Mouse (Mus musculus) E14TG2a.4 (cell line): Measurements from ENCODE around the gene Dagla.

Source experiments
- CTCF ChIP-seq: conservative IDR thresholded peaks from 2 replicates; pipeline ENCODE4 v1.5.1; 2014; ENCODE audit warnings: low read length
- NANOG ChIP-seq: IDR thresholded peaks from 2 replicates; pipeline ENCODE4 v1.6.1; 2014; ENCODE audit warnings: borderline replicate concordance, low read length, mixed read lengths

- TF ChIP-seq NANOG (no peak), CTCF (no peak)
Measured at GRCm38 (mm10) chr19:10276483-10277144, 28.1 kb downstream of the Dagla start.
